Mouse (Mus musculus): ENCODE data around the gene Hspbp1.
A peak's percentile ranks its signal among the peaks of the same experiment; 100 is the strongest.

The Hspbp1 gene

GRCm38 (mm10) chr7:4663742-4664141, 21.1 kb downstream of the Hspbp1 start:
- no peak for DNase-seq

- no peak for DNase-seq
These were observed 21.7 kb downstream of the Hspbp1 start for GRCm38 (mm10) chr7:4663179-4663578.

GRCm38 (mm10) chr7:4659911-4660443, 24.9 kb downstream of the Hspbp1 start:
- DNase-seq, result no peak

- peak; percentile 96 to 97 for DNase-seq
These were observed 25.8 kb downstream of the Hspbp1 start, which contains the start of gene Ppp6r1 for GRCm38 (mm10) chr7:4658912-4659551. Gene Ppp6r1, minus strand, starts transcription at chr7:4659019.

GRCm38 (mm10) chr7:4658128-4658907, 26.6 kb downstream of the Hspbp1 start:
- DNase-seq, result peak in 1 of 2 experiments; percentile 54

GRCm38 (mm10) chr7:4657521-4658127, 27.2 kb downstream of the Hspbp1 start:
- no peak for DNase-seq

GRCm38 (mm10) chr7:4656818-4657217, 28.1 kb downstream of the Hspbp1 start:
- no peak for DNase-seq

- no peak for DNase-seq
These were observed 29.0 kb downstream of the Hspbp1 start for GRCm38 (mm10) chr7:4655916-4656315.

GRCm38 (mm10) chr7:4655393-4655792, 29.5 kb downstream of the Hspbp1 start:
- DNase-seq, result peak in 1 of 2 experiments; percentile 65

GRCm38 (mm10) chr7:4654221-4654620, 30.6 kb downstream of the Hspbp1 start:
- no peak for DNase-seq

GRCm38 (mm10) chr7:4653780-4654179, 31.1 kb downstream of the Hspbp1 start:
- DNase-seq, result peak; percentile 57 to 82

- no peak for DNase-seq
These were observed 31.5 kb downstream of the Hspbp1 start for GRCm38 (mm10) chr7:4653351-4653750.

- DNase-seq, result no peak
These were observed 32.1 kb downstream of the Hspbp1 start for GRCm38 (mm10) chr7:4652726-4653125.

- peak in 1 of 2 experiments; percentile 59 for DNase-seq
These were observed 33.3 kb downstream of the Hspbp1 start for GRCm38 (mm10) chr7:4651581-4651980.

GRCm38 (mm10) chr7:4647992-4648391, 36.9 kb downstream of the Hspbp1 start:
- DNase-seq, result no peak

GRCm38 (mm10) chr7:4647291-4647690, 37.6 kb downstream of the Hspbp1 start:
- no peak for DNase-seq

- no peak for DNase-seq
These were observed 38.1 kb downstream of the Hspbp1 start for GRCm38 (mm10) chr7:4646806-4647205.

GRCm38 (mm10) chr7:4643225-4643624, 41.6 kb downstream of the Hspbp1 start:
- no peak for DNase-seq

GRCm38 (mm10) chr7:4641956-4642355, 42.9 kb downstream of the Hspbp1 start:
- no peak for DNase-seq

GRCm38 (mm10) chr7:4641155-4641554, 43.7 kb downstream of the Hspbp1 start:
- no peak for DNase-seq

- DNase-seq, result no peak
These were observed 48.7 kb downstream of the Hspbp1 start for GRCm38 (mm10) chr7:4636179-4636578.

GRCm38 (mm10) chr7:4631031-4631430, 53.8 kb downstream of the Hspbp1 start, which contains the start of gene Tmem86b:
Gene Tmem86b, minus strand, starts transcription at chr7:4631422.
- no peak for DNase-seq

GRCm38 (mm10) chr7:4630198-4630597, 54.7 kb downstream of the Hspbp1 start:
- no peak for DNase-seq

Measured in thymus, adult 18-20 months (tissue).